Mouse (Mus musculus) heart, embryonic 16.5 days (tissue): Measurements from ENCODE around the gene 4931406P16Rik. TPM values are rescaled to one million over a fixed set of nuclear protein-coding genes. Genes with fewer than 3 reads are reported as not detected.
A peak's percentile ranks its signal among the peaks of the same experiment; 100 is the strongest.

Experiments
- ATAC-seq: fragments of 200-750 bp; cut with Nextera tagmentation; replicated peaks from 2 replicates; pipeline ENCODE4 v1.8.0; 2017; ENCODE audit warnings: moderate number of reproducible peaks; ENCODE audit not compliant: insufficient read depth, low FRiP score; ENCODE audit errors: extremely low read depth
- H3K27ac ChIP-seq: fragments of 300-500 bp; sonication (generic); 2 replicates; pipeline ENCODE4 v1.5.1; 2014; ENCODE audit warnings: mild to moderate bottlenecking, low read length, control low read depth, moderate library complexity
- H3K27me3 ChIP-seq: fragments of 300-500 bp; sonication (generic); 2 replicates; pipeline ENCODE4 v1.6.1; 2014; ENCODE audit warnings: low read length, mixed read lengths; ENCODE audit not compliant: control insufficient read depth, insufficient read depth
- H3K36me3 ChIP-seq: fragments of 300-500 bp; sonication (generic); 2 replicates; pipeline ENCODE4 v1.6.1; 2014; ENCODE audit not compliant: control insufficient read depth, insufficient read depth
- H3K4me1 ChIP-seq: fragments of 300-500 bp; sonication (generic); 2 replicates; pipeline ENCODE4 v1.6.1; 2014; ENCODE audit warnings: low read length, mixed read lengths; ENCODE audit not compliant: control insufficient read depth, insufficient read depth
- H3K4me2 ChIP-seq: fragments of 300-500 bp; sonication (generic); 2 replicates; pipeline ENCODE4 v1.6.1; 2014; ENCODE audit warnings: low read depth, mild to moderate bottlenecking, control low read depth, low read length
- H3K4me3 ChIP-seq: fragments of 300-500 bp; sonication (generic); 2 replicates; pipeline ENCODE4 v1.5.1; 2014; ENCODE audit warnings: mild to moderate bottlenecking, control low read depth, low read length
- H3K9ac ChIP-seq: fragments of 300-500 bp; sonication (generic); 2 replicates; pipeline ENCODE4 v1.6.1; 2014; ENCODE audit warnings: low read length, control low read depth
- H3K9me3 ChIP-seq: fragments of 300-500 bp; sonication (generic); replicated peaks from 2 replicates; pipeline ENCODE4 v1.6.1; 2016; ENCODE audit warnings: low read length; ENCODE audit not compliant: control insufficient read depth
- WGBS: fragments of 180-500 bp; shearing (Covaris S2); extraction: QIAGEN DNeasy Blood & Tissue Kit; methylation state at CpG from one replicate; pipeline ENCODE4 v1.1.7; 2014; 5-methylcytosine and 5-hydroxymethylcytosine counted together
- polyA plus RNA-seq: library from polyadenylated mRNA; unstranded; fragments of >200 nt; fragmentation: Nextera tagmentation; extraction: Ambion mirVana; gene quantifications from 2 replicates; pipeline ENCODE4 v1.2.1, GENCODE M21; 2015

4931406P16Rik gene
- polyA plus RNA-seq, 1 experiment from 2014 or later: 24.8 TPM

DNA sequence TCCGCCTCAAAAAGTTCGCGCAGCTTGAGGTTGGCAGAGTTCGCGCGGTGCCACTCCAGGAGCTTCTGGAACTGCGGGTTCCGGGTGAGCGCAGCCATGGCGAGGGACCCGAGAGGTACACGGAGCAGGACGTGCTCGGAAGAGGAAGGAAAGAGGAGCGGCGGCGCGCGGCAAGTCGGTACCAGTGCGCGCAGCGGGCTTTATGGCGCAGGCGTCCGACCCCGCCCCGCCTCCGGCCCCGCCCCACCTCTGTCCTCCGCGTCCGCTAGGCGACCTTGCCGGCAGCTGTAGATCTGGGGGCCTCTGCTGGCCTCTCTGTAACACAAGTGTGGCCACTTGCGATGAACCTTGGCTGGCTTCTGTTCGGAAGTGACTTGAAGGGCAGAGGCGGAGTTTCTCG lies 83.2 kb downstream of the 4931406P16Rik start, which contains the start of gene Gpi1:
Gene Gpi1 (minus strand): TSS at position 221 of the 400 bp plus-strand sequence.
- peak; percentile 75 for ATAC-seq
- Histone ChIP-seq H3K36me3 (peaks cover 32% of the 10 kb centered on the region), H3K4me2 (peak within 1 kb of the TSS; percentile 87), H3K9me3 (no peaks in the 10 kb centered on the region), H3K4me3 (peak within 1 kb of the TSS; percentile 96), H3K27me3 (no peaks in the 10 kb centered on the region), H3K27ac (peak within 1 kb of the TSS; percentile 98), H3K9ac (peak within 1 kb of the TSS; percentile 97), H3K4me1 (peaks cover 56% of the 10 kb centered on the region)
- under 1% methylated on average over 39 of the region's 39 CpGs for WGBS

DNA sequence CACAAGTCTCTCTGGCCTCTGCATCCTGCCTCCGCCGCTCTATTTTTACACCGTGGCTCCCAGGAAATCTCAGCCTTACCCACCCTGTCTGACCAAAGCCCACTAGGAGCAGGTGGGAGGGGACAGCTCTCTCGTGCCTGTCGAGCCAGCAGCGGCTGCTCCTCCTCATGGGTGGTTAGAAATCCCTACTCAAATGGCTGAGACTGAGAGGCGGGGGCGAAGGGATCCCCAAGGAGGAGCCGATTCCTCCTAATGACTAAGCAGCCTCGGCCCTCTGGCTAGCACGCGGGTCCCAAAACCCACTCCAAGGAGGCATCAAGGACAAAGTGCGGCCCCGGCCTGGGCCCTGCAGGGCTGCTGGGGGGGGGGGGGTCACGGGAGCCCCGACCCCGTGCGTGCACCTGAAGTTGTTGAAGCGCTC lies 83.7 kb downstream of the 4931406P16Rik start:
- H3K9me3 ChIP-seq: no peaks in the 10 kb centered on the region
- H3K27me3 ChIP-seq: no peaks in the 10 kb centered on the region
- under 1% methylated on average over 19 of the region's 19 CpGs for WGBS
- peak overlapping the region; percentile 96 for H3K4me3 ChIP-seq
- H3K27ac ChIP-seq: peak overlapping the region; percentile 98
- peaks cover 36% of the 10 kb centered on the region for H3K36me3 ChIP-seq
- peak; percentile 8; the same call in 1 of the 2 replicates for ATAC-seq
- H3K4me2 ChIP-seq: peak overlapping the region; percentile 87
- H3K9ac ChIP-seq: peak overlapping the region; percentile 97
- H3K4me1 ChIP-seq: peaks cover 57% of the 10 kb centered on the region

DNA sequence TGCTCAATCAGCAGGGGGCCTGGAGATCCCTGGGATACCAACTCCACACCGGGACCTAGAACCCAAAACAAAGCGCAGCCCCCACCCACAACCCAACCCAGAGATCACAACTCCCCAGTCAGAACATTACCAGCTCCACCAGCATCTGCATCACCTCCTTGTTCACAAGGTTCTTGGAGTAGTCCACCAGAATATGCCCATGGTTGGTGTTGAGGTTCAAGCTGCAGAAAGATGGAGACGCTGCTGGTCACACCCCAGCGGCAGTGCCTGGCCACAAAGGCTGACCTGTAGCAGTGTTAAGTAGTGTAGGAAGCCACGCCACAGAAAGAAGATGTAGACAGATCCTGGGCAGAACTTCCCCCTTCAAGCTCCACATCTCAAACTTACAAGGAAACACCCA lies 84.2 kb downstream of the 4931406P16Rik start:
- H3K4me1 ChIP-seq: peaks cover 57% of the 10 kb centered on the region

DNA sequence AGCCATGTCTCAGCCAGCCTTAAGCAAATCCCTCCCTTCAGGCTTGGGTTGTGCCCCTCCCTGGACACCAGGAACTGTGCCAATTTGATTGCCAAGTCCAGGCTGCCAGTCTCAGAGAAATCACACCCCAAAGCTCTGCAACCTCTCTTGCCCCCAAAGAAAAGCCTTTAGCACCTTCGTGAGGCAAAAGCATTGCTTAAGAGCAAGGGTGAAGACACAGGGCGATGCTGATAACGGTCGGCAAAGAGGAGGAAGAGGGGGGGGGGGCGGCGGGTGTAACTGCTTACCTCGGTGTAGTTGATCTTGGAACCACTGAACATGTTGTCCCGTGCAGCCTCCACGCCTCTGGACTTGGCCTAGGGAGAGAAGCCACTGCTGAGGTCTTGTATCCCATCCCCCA lies 84.7 kb downstream of the 4931406P16Rik start:
- peak overlapping the region; percentile 87 for H3K4me2 ChIP-seq
- 11% methylated on average over 8 of the region's 9 CpGs for WGBS
- H3K9ac ChIP-seq: peak overlapping the region; percentile 59
- peak overlapping the region; percentile 96 for H3K4me3 ChIP-seq
- peak overlapping the region; percentile 18 for H3K27ac ChIP-seq
- peaks cover 45% of the 10 kb centered on the region for H3K36me3 ChIP-seq
- H3K9me3 ChIP-seq: no peaks in the 10 kb centered on the region
- H3K4me1 ChIP-seq: peaks cover 55% of the 10 kb centered on the region
- H3K27me3 ChIP-seq: no peaks in the 10 kb centered on the region
- ATAC-seq: no peak

More for the DNA sequence above, 84.2 kb downstream of the 4931406P16Rik start:
- Histone ChIP-seq H3K9me3 (no peaks in the 10 kb centered on the region), H3K27ac (peak overlapping the region; percentile 98), H3K36me3 (peaks cover 40% of the 10 kb centered on the region), H3K4me2 (peak overlapping the region; percentile 87), H3K4me3 (peak overlapping the region; percentile 96), H3K27me3 (no peaks in the 10 kb centered on the region), H3K9ac (peak overlapping the region; percentile 97)
- 7% methylated on average over 5 of the region's 5 CpGs for WGBS
- ATAC-seq: no peak

DNA sequence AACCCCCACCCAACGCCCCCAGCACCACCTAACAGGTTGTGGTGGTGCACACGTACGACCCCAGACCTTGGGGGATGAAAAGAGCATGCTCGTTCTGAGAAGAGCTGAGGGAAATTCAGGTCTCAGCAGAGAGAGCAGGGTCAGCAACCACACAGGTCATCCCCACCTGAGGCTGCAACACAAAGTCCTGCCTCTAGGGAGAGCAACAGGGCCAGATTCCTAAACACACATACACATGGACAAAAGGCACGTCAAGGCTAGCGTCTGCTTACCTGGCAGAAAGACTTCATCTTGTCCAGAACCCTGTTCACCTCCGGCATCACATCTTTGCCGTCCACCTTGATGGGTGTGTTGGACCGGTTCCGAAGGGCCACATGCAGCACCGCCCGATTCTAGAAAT lies 86.5 kb downstream of the 4931406P16Rik start:
- ATAC-seq: no peak
- H3K36me3 ChIP-seq: peaks cover 63% of the 10 kb centered on the region

DNA sequence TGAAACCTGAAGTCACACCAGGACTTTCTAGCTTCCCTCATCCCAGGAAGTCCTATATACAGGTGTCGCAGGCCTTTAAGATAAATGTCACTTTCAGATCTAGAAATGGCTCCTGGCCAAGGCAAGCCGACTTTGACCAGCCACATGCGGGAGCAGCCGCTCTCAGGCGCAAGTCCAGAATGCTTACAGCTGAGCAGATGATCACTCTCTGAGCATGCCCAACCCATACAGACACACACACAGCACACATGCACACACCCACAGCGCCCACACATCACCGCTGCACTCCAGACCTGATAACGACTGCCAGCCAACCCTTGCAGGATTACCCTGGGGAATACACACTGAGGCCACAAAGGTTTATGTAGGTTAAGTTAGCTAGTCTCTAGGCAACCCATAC lies 87.3 kb downstream of the 4931406P16Rik start:
- peak overlapping the region; percentile 30 for H3K9ac ChIP-seq
- H3K36me3 ChIP-seq: peaks cover 66% of the 10 kb centered on the region
- ATAC-seq: no peak
- H3K4me3 ChIP-seq: peak overlapping the region; percentile 35
- H3K9me3 ChIP-seq: 0 out of 2 replicates have a peak, but pooled peaks cover 2% of the 10 kb centered on the region
- peaks cover 43% of the 10 kb centered on the region for H3K4me1 ChIP-seq
- peak overlapping the region; percentile 21; the same call in 1 of the 2 replicates for H3K27ac ChIP-seq
- WGBS: 36% methylated on average over 8 of the region's 8 CpGs
- H3K4me2 ChIP-seq: peak overlapping the region; percentile 50
- no peaks in the 10 kb centered on the region for H3K27me3 ChIP-seq

More for the DNA sequence above, 86.5 kb downstream of the 4931406P16Rik start:
- Histone ChIP-seq H3K9me3 (0 out of 2 replicates have a peak, but pooled peaks cover 2% of the 10 kb centered on the region), H3K27me3 (no peaks in the 10 kb centered on the region), H3K4me1 (peaks cover 43% of the 10 kb centered on the region), H3K9ac (no peak overlapping the region), H3K4me3 (peak overlapping the region; percentile 35), H3K27ac (no peak overlapping the region), H3K4me2 (peak overlapping the region; percentile 50)
- 84% methylated on average over 12 of the region's 12 CpGs for WGBS

DNA sequence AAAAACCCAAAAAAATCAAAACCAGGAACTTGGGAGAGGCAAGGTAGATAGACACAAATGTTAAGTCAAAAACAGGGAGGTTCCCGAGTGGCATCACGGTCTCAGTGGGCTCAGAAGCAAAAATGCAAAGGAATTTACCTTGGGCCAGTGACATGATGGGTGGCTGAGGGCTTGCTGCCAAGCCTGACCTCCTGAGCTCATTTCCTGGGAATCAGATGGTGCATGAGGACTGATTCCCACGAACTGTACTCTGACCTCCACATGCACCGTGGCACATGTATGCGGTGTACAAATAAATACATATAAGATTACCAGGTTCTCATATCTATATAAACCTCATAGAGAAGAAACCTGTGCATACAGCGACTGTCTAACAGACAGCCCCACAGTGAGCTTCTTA lies 89.0 kb downstream of the 4931406P16Rik start:
- H3K36me3 ChIP-seq: peaks cover 84% of the 10 kb centered on the region
- 80% methylated on average over 6 of the region's 6 CpGs for WGBS

DNA sequence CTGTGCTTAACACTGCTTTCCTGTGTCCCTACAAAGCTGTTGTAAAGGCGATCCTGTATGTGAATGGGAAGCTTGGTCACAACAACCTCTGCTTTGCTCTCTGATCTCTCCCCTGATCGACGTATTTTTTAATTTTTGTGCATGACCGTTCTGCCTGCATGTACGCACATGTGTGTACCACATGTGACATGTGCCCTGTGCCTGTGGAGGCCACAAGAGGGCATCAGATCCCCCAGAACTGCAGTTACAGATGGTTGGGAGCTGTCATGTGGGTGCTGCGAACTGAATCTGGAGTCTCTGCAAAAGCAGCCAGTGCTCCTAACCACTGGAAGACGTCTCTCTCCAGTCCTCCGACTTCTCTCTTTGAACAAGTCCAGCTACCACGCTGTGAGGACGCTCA lies 91.0 kb downstream of the 4931406P16Rik start:
- H3K4me1 ChIP-seq: peaks cover 22% of the 10 kb centered on the region
- peaks cover 90% of the 10 kb centered on the region for H3K36me3 ChIP-seq
- WGBS: 93% methylated on average over 10 of the region's 10 CpGs
- H3K27ac ChIP-seq: no peak overlapping the region
- H3K4me2 ChIP-seq: no peak overlapping the region
- ATAC-seq: no peak
- no peaks in the 10 kb centered on the region for H3K27me3 ChIP-seq
- H3K9me3 ChIP-seq: 0 out of 2 replicates have a peak, but pooled peaks cover 2% of the 10 kb centered on the region
- H3K4me3 ChIP-seq: no peak overlapping the region
- H3K9ac ChIP-seq: no peak overlapping the region

More for the DNA sequence above, 89.0 kb downstream of the 4931406P16Rik start:
- 0 out of 2 replicates have a peak, but pooled peaks cover 2% of the 10 kb centered on the region for H3K9me3 ChIP-seq
- no peak for ATAC-seq
- H3K4me1 ChIP-seq: peaks cover 40% of the 10 kb centered on the region
- no peak overlapping the region for H3K4me2 ChIP-seq
- no peak overlapping the region for H3K27ac ChIP-seq
- H3K4me3 ChIP-seq: no peak overlapping the region
- no peak overlapping the region for H3K9ac ChIP-seq
- H3K27me3 ChIP-seq: no peaks in the 10 kb centered on the region

DNA sequence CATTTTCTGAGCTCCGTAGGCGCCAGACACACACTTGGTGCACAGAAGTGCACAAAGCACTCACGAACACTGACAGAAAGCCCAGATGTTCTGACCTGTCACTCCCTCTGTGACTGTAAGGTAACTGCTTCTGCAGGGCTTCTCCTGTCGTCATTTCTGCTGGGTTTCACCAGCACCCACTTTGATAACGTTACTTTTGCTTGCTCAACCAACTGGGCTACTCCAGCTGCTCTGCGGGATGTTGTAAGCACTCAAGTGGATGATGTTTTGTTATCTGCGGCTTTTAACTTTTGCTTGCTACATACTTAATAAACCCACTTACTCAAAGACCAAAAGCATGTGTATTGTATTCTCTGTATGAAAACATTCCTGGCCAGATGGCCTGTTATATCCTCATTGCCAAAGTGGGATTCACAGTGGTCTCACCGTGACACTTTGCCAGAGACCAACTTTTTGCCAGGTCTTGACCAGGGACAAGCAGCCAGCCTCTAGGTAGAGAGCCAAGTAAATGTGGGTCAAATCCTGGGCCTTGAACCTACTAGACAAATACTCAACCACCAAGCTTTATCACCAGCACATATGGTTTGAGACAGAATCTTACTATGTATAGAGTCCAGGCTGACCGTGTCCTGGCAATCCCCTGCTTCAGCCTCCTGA lies 91.6 kb downstream of the 4931406P16Rik start:
- H3K36me3 ChIP-seq: peaks cover 88% of the 10 kb centered on the region
- H3K9me3 ChIP-seq: 0 out of 2 replicates have a peak, but pooled peaks cover 2% of the 10 kb centered on the region
- H3K4me2 ChIP-seq: no peak overlapping the region
- no peak overlapping the region for H3K4me3 ChIP-seq
- H3K9ac ChIP-seq: no peak overlapping the region
- no peak overlapping the region for H3K27ac ChIP-seq
- WGBS: 75% methylated on average over 9 of the region's 9 CpGs
- ATAC-seq: no peak
- peaks cover 16% of the 10 kb centered on the region for H3K4me1 ChIP-seq
- no peaks in the 10 kb centered on the region for H3K27me3 ChIP-seq
